Mouse (Mus musculus) embryo, embryonic 10 days (tissue): ENCODE data around the gene Lrrc47.
A peak's percentile ranks its signal among the peaks of the same experiment; 100 is the strongest.

Experiments used
- DNase-seq: peaks from one replicate; pipeline ENCODE4 v3.0.0-alpha.2; 2015; ENCODE audit warnings: low spot score

Gene Lrrc47

DNA sequence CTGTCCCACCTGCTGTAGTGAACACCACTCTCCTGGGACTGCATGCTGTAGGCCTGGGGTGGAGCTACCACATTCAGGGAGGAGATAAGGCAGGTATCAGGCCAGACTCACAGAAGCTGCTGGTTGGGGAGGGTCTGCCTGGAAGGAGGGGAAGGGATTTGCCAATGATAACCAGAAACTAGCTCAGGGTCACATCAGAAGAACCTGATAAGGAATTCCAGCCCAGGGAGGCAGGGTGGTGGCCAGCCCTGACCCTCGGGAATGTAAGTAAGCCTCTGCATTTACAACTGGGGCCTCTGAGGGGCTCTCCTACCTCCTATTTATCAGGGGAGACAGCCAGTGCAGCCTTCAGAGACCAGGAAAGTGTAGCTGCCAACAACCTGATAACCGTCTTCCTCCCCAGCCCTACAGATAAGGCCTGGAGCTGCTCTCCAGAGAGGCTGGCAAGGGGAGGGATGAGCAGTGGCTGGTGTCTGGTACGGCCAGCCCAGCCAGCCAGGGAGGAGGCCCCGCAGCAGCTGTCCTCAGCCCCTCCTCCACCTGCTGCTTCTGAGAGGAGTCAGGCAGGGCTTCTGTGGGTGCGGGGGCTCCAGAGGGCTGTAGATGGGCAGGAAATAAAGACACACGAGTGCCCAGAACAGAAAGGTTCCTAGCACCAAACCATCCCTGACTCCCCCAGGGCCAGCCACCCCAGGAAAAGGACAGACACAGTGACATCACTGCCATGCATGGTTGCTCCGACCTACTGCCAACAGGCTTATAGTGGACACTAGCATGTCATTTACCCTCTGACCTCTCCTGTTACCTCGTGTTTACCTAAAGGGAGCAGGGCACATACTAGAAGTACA is 12.4 kb downstream of the Lrrc47 start:
- DNase-seq: peak; percentile 33

- DNase-seq: no peak
Observed at GRCm38 (mm10) chr4:154024729-154025521, 13.4 kb downstream of the Lrrc47 start.

GRCm38 (mm10) chr4:154025641-154026440 is 14.3 kb downstream of the Lrrc47 start, which contains the start of gene Smim1:
TSS of gene Smim1 (minus strand) at chr4:154026230.
- peak; percentile 68 for DNase-seq

DNA sequence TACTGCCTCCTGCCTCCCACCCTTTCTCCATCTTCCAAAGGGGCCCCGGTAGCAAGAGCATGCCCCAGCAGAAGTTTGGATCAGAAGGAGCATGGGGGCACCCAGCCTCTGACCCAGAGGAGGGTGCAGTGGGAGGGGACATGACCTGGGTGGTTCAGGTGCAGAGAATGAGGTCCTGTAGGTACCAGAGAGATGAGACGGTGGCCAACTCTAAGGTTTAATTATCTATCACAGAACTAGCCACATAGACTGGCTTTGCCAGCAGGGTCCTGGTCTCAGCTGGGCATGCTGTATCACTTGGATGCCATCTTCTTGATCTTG is 14.9 kb downstream of the Lrrc47 start:
- DNase-seq: no peak

- no peak for DNase-seq
Observed at GRCm38 (mm10) chr4:154028066-154028465, 16.5 kb downstream of the Lrrc47 start.

DNA sequence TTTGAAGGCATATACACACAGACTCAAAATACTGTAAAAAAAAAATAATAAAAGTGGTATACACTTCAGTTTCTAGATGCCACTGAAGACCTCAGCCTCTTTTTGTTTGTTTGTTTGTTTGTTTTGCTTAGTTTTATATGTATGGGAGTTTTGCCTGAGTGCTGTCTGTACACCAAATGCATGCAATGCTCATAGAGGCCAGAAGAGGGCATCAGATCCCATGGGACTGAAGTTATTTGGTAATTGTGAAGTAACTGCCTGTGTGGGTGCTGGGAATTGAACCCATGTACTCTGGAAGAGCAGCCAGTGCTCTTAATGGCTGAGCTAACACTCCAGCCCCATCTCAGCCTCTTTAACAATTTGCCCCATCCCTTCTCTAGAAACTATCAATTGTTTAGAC is 17.1 kb downstream of the Lrrc47 start:
- DNase-seq: peak; percentile 46

GRCm38 (mm10) chr4:154037123-154037522 is 25.6 kb downstream of the Lrrc47 start:
- DNase-seq: no peak

- DNase-seq: no peak
Observed at GRCm38 (mm10) chr4:154042577-154042976, 31.0 kb downstream of the Lrrc47 start, which contains the start of gene Ccdc27. TSS of gene Ccdc27 (minus strand) at chr4:154042677.

- DNase-seq: no peak
Observed at GRCm38 (mm10) chr4:154045837-154046236, 34.3 kb downstream of the Lrrc47 start.

DNA sequence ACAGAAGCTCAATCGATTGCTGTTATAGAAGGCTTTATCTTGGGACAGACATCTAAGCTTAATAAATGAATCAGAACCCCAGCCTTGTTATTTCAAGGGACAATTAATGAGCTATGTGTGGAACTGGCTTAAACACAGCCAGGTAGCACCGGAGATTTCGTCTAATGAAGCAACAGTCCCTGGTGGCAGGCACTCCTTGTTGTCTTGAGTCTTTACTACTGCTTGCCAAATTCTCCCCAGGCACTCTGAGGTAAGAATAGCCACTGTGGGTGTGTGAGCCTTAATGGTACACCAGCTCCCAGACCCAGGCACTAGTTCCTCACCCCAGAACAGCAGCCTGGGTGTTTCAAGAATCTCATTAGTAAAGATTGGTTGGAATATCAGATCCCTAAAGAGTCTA is 39.9 kb downstream of the Lrrc47 start:
- no peak for DNase-seq

GRCm38 (mm10) chr4:154053065-154053464 is 41.5 kb downstream of the Lrrc47 start:
- no peak for DNase-seq

DNA sequence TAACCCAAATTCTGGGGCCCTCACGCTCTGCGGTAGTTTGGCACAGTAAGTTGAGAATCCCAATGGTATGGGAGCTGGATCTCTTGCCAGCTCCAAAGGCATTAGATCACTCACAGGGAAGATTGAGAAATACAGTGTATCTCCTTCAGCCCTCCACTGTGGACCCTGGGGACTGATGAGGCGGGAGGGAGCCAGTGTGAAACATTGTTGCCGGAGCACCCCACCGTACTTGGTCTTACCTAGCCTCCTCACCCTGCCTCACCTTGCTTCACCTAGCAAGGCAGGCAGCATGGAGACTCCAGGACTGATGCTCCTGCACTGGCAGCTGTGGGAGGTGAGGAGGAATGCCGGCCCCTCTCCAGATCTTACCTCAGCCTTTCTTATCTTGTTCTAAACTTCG is 44.0 kb downstream of the Lrrc47 start:
- DNase-seq: no peak

DNA sequence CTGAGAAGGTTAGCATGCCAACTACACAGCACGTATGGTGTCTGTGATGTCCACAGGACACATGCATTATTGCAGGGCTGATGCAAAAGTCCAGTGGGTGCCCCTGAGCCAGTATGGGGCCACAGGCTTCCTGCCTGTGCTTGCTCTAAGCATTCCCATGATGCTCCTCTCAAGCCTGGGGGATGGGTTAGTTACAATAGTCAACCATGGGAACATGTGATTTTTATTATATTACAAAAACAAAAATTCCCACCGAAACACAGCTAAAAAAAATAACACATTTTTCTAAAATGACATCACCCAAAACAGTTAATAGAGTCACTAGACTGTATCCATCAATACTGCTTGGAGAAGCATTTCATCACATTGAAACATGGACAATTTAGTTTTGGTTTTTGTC is 44.5 kb downstream of the Lrrc47 start:
- no peak for DNase-seq

DNA sequence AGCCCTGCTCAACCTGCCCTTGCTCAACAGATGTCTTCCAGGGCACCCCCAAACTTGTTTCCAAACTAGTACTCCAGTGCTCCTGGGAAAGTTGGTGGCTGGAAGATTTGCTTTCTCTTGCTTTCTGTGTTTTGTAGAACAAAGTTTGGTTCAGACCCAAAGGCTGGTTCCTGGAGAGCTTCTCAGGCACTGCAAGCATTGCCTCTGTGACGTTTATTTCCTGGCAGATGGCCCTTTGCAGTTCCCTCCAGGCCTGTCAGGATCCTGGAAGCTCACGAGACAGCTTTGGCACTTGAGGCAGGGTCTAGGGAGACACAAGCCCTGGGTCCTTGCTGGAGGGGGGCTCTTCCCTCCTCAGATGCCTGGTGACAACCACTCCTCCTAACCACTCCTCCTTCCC is 45.1 kb downstream of the Lrrc47 start:
- no peak for DNase-seq

DNA sequence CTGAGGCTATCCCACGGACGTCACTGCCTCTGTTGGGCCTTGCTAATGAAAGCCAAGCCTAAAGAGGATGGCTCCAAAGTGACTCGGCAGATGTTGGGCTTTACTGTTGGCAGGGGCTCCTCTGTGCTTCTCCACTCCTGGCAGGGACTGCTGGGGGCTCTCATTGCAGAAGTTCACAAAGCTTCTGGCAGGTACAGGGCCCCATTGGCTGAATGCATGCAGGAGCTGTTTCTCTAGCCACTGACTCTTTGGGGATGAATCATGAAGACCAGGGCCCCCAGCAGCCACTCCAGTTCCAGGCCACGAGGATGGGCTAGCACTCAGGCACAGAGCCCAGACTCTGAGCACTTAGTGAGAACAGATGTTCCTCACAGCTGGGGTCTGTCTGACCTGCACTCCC is 46.2 kb downstream of the Lrrc47 start:
- DNase-seq: no peak

DNA sequence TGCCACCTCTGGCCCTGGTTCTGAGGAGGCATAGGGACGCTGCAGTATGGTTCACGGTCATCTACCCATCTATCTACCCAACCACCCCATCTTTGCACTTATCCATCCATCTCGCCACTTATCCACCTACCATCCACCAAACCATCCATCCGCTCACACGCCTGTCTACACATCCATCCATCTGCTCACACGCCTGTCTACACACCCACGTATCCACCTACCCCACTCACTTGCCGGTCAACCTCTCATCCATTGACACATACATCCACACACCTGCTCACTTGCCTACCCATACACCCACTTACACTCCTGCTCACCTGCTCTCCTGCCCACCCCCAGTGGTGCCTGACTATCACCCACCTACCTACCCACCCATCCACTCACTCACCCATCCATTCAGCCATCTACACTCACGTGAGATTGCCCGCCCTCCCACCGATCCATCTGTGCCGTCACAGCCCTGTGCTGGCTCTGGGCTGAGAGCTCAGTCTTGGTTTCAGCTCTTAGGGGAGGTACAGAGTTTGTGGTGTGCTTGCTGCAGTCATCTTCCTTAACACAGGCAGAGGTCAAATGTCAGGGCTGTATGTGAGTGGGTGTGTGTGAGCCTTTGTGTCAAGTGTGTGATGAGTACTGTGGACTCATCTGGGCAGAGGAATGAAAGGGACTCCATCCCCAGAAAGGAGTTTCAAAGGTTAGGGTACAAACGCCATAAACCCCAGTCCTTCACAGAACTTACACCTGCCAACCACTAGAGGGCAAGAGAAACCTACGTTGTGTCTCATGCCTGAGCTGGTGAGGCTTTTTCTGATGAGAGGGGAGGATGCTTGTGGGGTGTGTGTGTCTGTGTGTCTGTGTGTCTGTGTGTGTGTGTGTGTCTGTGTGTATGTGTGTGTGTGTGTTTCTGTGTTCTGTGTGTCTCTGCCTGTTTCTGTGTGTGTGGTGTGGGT is 53.6 kb downstream of the Lrrc47 start:
- peak; percentile 63 for DNase-seq

DNA sequence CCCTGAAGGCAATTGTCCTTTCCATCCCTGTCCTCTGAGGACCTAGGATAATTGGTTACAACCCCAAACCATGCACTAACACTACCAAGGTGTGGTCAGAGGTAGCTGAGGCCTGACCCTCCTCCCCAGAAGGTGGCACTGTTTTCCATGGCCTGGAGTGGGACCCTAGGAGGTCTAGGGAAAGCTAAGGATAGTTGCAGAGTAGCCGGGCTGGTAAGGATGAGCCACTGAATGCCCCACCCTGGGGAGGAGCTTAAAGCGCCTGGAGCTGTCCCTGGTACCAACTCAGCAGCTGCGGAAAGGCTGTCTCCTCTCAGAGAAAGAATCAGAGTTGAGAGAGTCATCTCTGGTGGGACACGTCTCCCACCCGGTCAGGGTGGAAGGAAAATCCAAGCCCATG is 59.4 kb downstream of the Lrrc47 start:
- peak; percentile 69 for DNase-seq
